Mouse (Mus musculus): ENCODE measurements at regions not wholly inside any gene's neighbourhood (a gene's known extent, or its start where the extent isn't known, plus 50 kb on each side); places are given as distances from the start of the nearest gene placed in this dataset.

DNA sequence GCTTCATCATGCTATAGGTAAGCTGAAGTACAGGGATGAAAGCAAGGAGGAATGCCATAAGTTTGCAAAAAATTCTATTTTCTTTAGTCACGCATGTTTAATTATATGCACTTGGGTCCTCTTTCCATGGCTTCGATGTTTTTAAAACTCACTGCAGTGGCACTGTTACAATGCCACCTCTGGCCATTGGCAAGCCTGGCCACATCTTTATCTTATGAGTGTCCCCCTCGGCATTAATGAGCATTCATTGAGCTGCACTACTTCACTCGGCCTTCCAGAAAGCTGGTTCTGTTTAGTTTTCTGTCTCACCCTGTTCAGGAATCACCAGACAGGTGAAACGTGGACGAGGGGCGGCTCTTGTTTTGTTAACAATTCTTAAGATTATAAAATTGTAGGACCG, 79.7 kb upstream of the Dnajc24 start:
- peak; percentile 31 to 44 for DNase-seq

- DNase-seq: peak; percentile 93 to 95
Measured at GRCm38 (mm10) chr2:106081951-106082350, 78.6 kb upstream of the Dnajc24 start.

GRCm38 (mm10) chr2:106080626-106081025, 77.3 kb upstream of the Dnajc24 start:
- DNase-seq: no peak

DNA sequence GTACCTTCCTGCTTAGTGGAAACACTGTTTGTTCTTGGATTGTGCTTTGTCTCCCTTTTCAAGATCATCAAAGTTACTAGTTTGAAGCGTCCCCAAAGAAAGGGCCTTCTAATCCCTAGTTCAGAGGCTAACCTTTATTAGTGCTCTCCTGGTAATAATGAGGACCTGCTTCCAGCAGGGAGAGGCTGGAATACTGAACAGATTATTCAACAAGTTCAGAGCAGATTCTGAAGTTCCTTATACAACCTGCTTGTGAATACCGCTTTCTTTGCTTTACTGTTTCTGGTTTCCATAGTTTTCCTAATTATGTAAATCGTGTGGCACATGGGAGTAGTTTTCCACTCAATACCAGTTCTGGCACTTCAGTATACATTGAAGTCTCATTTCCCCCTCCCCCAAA, 75.2 kb upstream of the Dnajc24 start:
- no peak for DNase-seq

DNA sequence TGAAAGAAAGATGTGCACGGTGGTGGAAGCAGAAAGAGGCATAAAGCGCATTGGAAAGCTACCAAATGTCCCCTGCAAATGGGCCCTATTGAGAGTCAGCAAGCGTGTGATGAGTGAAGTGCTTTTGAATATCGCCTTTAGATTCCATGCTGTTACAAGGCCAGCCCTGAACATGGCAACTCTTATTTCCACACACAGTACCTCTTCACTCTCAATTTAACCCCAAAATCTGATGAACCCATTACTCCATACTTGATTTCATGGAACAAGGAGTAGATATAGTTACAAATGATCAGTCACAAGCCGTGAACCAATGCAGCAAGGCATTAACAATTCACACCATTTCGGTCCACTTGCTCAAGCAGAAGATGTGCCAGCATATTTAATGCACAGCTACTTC, 71.1 kb upstream of the Dnajc24 start:
- DNase-seq: no peak

DNA sequence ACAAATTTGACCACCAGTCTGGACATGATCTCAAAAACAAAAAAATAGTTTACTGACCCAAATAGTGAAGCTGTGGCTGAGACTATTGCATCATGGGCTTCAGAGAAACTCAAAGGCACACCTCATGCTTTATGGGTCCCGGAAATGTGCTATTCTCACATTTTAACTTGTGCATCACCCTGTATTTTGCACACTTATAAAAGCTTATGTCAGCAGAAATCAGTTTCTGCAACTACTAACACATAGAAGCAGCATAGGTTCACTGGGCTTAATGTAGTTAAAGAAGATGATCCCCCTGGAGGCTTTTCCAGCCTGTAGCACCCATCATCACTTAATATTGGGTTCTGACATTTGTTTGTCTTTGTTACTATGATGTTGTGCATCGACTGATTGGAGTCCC, 61.0 kb upstream of the Dnajc24 start:
- DNase-seq: no peak
